ENCODE assay signal across 13 mouse cellular contexts in genomic region chr4:130921986-130922385, GRCm38 (mm10). TPM values are rescaled to one million over a fixed set of nuclear protein-coding genes. Genes with fewer than 3 reads are reported as not detected.
DNase-seq lines count a peak whose midpoint lies in the region; TF ChIP-seq lines count a peak whose summit lies in the region.
"Had no signal": no experiment of that assay in that cellular context is flagged by ENCODE, and none has a peak within 500 bp of the region (broad histone marks: within the 10 kb centered on the region; RNA-seq: fewer than 3 reads in every experiment).

No protein-coding gene starts in this region.

- H3K27me3 ChIP-seq in spleen, adult 2 months (ENCODE audit: control insufficient read depth, insufficient read depth, low read length) = no peaks in the 10 kb centered on the region
- H3K27me3 ChIP-seq: heart, embryonic 13.5 days had no signal

- peak in 1 of 2 experiments; percentile 51 for DNase-seq in spleen, adult 2 months (ENCODE audit: low read depth in 1 of 2, low spot score in 2 of 2)
- DNase-seq in spleen, adult 12 weeks (ENCODE audit: low spot score) = no peak
- DNase-seq in lung, postnatal 4 days = peak; percentile 39 to 46
- DNase-seq in thymus, postnatal 14 days = peak; percentile 52
- no peak for DNase-seq in Muller cell, postnatal 12 days (ENCODE audit: inconsistent ontology term)
- DNase-seq in right cerebral cortex, postnatal 36 days (ENCODE audit: low spot score in 2 of 2) = no peak
- no peak for DNase-seq in adipocyte (ENCODE audit: low spot score)
- DNase-seq: kidney, postnatal 10 days; liver, postnatal 0 days had no signal

- no peak for TF ChIP-seq POLR2A in spleen, adult 2 months (IDR thresholded peaks at IDR 0.05; ENCODE audit: low read depth, low read length)
- no peak for TF ChIP-seq POLR2A in bone marrow macrophage, adult 2 months (IDR thresholded peaks at IDR 0.05; ENCODE audit: borderline replicate concordance, low read depth, low read length)

- no peak overlapping the region for H3K4me3 ChIP-seq in spleen, adult 2 months (ENCODE audit: extremely low read depth, insufficient read depth, insufficient read length)
- H3K4me3 ChIP-seq in bone marrow macrophage, adult 2 months (ENCODE audit: insufficient read depth, low read length) = no peak overlapping the region
- H3K4me3 ChIP-seq: erythroblast, embryonic 14.5 days; heart, embryonic 13.5 days had no signal

- peaks cover 51% of the 10 kb centered on the region; the same call in 1 of the 2 replicates for H3K4me1 ChIP-seq in spleen, adult 2 months (ENCODE audit: control insufficient read depth, insufficient read depth, insufficient read length)
- peaks cover 51% of the 10 kb centered on the region for H3K4me1 ChIP-seq in bone marrow macrophage, adult 2 months (ENCODE audit: control insufficient read depth, insufficient read depth, low read length)

- WGBS in spleen, adult 2 months = 22% methylated on average over 10 of the region's 10 CpGs

- peaks cover 32% of the 10 kb centered on the region for H3K36me3 ChIP-seq in spleen, adult 2 months (ENCODE audit: control insufficient read depth, insufficient read depth, low read length)
- H3K36me3 ChIP-seq: heart, embryonic 13.5 days had no signal

- TF ChIP-seq CTCF in spleen, adult 2 months (IDR thresholded peaks at IDR 0.05; ENCODE audit: extremely low read depth, insufficient read depth, insufficient read length, insufficient replicate concordance) = no peak
- TF ChIP-seq CTCF in bone marrow macrophage, adult 2 months (IDR thresholded peaks at IDR 0.05; ENCODE audit: low read depth, low read length) = no peak

- peak overlapping the region; percentile 91 for H3K27ac ChIP-seq in spleen, adult 2 months (ENCODE audit: insufficient read depth, low read length)
- H3K27ac ChIP-seq in bone marrow macrophage, adult 2 months (ENCODE audit: insufficient read depth, low read depth, low read length) = peak overlapping the region; percentile 89
- H3K27ac ChIP-seq: heart, embryonic 13.5 days had no signal

RNA-seq across cellular contexts. Expression of gene Laptm5, which starts 9.1 kb away (rescaled TPM):
- 903 and 1,004 TPM in 2 replicates for polyA plus RNA-seq in spleen, adult 2 months (2012; rRNA removed)
- polyA plus RNA-seq in bone marrow macrophage, adult 2 months (2012; ENCODE audit: insufficient read depth, insufficient read length, missing spikeins) = 1,649 and 1,910 TPM in 2 replicates

RNA-seq across cellular contexts. Expression of gene Matn1, which starts 22.2 kb away (rescaled TPM):
- polyA plus RNA-seq in spleen, adult 2 months (2012; rRNA removed) = 0.23 and 0.29 TPM in 2 replicates
- polyA plus RNA-seq in bone marrow macrophage, adult 2 months (2012; ENCODE audit: insufficient read depth, insufficient read length, missing spikeins) = 0.46 TPM in 1 of 2 replicates, not detected in the other
- polyA plus RNA-seq: erythroblast, embryonic 14.5 days; heart, embryonic 13.5 days; liver, postnatal 0 days; urinary bladder, adult 2 months had no signal

Comparison
In these comparisons a context has a peak if more than half of its experiments do, and no peak if none do; other contexts are left out.
1. DNase-seq: peak in lung, postnatal 4 days (2 of 2) and thymus, postnatal 14 days (single experiment); none in spleen, adult 12 weeks (single experiment), Muller cell, postnatal 12 days (single experiment), right cerebral cortex, postnatal 36 days (0 of 2) and adipocyte (single experiment).